Mouse (Mus musculus) heart, embryonic 13.5 days (tissue): ENCODE results near the gene B4galt4. TPM values are rescaled to one million over a fixed set of nuclear protein-coding genes. Genes with fewer than 3 reads are reported as not detected.
"Not testable (repeated sequence)": the region's sequence is repeated elsewhere in the genome, so short reads cannot be mapped to it uniquely, and the experiment has no call there.

Experiments
- ATAC-seq: fragments of 200-750 bp; cut with Nextera tagmentation; 2 replicates; pipeline ENCODE4 v1.8.0; 2017; ENCODE audit warnings: moderate TSS enrichment; ENCODE audit not compliant: insufficient number of reproducible peaks, low FRiP score, low TSS enrichment; ENCODE audit errors: extremely low read depth
- H3K27ac ChIP-seq: fragments of 300-500 bp; sonication (generic); replicated peaks from 2 replicates; pipeline ENCODE4 v1.5.1; 2015; ENCODE audit warnings: moderate library complexity, mild to moderate bottlenecking, inconsistent platforms
- H3K27me3 ChIP-seq: fragments of 300-500 bp; sonication (generic); replicated peaks from 2 replicates; pipeline ENCODE4 v1.6.1; 2015; ENCODE audit warnings: mild to moderate bottlenecking, inconsistent platforms
- H3K36me3 ChIP-seq: fragments of 300-500 bp; sonication (generic); 2 replicates; pipeline ENCODE4 v1.6.1; 2015; ENCODE audit warnings: mild to moderate bottlenecking, inconsistent platforms
- H3K4me1 ChIP-seq: fragments of 300-500 bp; sonication (generic); 2 replicates; pipeline ENCODE4 v1.6.1; 2015; ENCODE audit warnings: inconsistent platforms
- H3K4me2 ChIP-seq: fragments of 300-500 bp; sonication (generic); 2 replicates; pipeline ENCODE4 v1.6.1; 2015; ENCODE audit warnings: inconsistent platforms, mild to moderate bottlenecking, moderate library complexity
- H3K4me3 ChIP-seq: fragments of 300-500 bp; sonication (generic); 2 replicates; pipeline ENCODE4 v1.5.1; 2015; ENCODE audit warnings: moderate library complexity, mild to moderate bottlenecking, inconsistent platforms
- H3K9ac ChIP-seq: fragments of 300-500 bp; sonication (generic); 2 replicates; pipeline ENCODE4 v1.6.1; 2015; ENCODE audit warnings: inconsistent platforms, mild to moderate bottlenecking, moderate library complexity
- H3K9me3 ChIP-seq: fragments of 300-500 bp; sonication (generic); 2 replicates; pipeline ENCODE4 v1.6.1; 2016; ENCODE audit warnings: inconsistent platforms
- WGBS: fragments of 180-500 bp; shearing (Covaris S2); methylation state at CpG from one replicate; pipeline ENCODE4 v1.1.7; 2015; ENCODE audit warnings: mixed read lengths; 5-methylcytosine and 5-hydroxymethylcytosine counted together
- polyA plus RNA-seq: library from polyadenylated mRNA; unstranded; fragments of >200 nt; fragmentation: Nextera tagmentation; extraction: Ambion mirVana; gene quantifications from 2 replicates; pipeline ENCODE4 v1.2.1, GENCODE M21; 2015

The B4galt4 gene
- polyA plus RNA-seq, 1 experiment from 2014 or later, result 27.3 TPM

DNA sequence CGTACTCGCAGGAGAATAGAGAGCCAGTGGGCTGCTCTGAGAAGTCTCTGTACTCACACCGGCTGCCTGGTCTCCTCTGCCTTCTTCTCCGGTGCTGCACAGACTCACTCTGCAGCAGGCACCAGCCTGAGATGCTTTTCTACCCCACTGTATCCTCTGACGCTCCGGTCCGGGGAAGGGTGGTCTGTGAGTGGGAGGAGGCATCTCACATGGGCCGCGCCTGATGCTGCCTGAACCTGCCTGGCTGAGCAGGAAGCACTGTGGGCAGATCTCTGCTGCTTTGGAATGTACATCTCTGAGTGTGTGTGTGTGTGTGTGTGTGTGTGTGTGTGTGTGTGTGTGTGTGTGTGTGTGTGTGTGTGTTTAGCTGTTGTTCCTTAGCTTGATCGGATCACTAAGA is 58.0 kb downstream of the B4galt4 start, which contains the start of gene Upk1b:
TSS of gene Upk1b (minus strand) at position 238 of the 400 bp plus-strand sequence.
- Histone ChIP-seq H3K36me3 (no peaks in the 10 kb centered on the region), H3K9me3 (no peaks in the 10 kb centered on the region), H3K4me3 (peak within 1 kb of the TSS; percentile 11; the same call in 1 of the 2 replicates), H3K4me1 (peaks cover 14% of the 10 kb centered on the region), H3K4me2 (peak within 1 kb of the TSS; percentile 53), H3K27ac (no peak within 1 kb of the TSS), H3K27me3 (peaks cover 2% of the 10 kb centered on the region; the same call in 1 of the 2 replicates), H3K9ac (peak within 1 kb of the TSS; percentile 28; the same call in 1 of the 2 replicates)
- ATAC-seq, result no peak
- 18% methylated on average over 9 of the region's 10 CpGs for WGBS

DNA sequence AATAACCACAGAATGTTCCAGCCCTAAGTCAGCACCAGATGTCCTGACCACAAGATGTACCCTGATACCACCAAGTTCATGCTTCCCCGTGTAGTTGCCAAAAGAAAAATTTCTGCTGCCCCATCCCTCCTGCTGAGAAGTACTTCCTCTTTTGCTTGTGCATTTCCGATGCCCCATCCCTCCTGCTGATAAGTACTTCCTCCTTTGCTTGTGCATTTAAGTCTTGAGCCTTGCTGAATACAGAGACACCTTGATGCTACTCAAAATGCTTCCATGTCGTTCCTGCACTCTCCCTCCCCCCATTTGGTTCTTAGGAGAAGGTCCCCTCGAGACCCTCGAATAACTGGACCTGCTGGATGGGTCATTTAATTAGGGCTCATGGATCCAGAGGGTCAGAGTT is 65.7 kb downstream of the B4galt4 start:
- not testable (repeated sequence) for H3K9me3 ChIP-seq, H3K27ac ChIP-seq, H3K27me3 ChIP-seq, H3K9ac ChIP-seq, H3K4me1 ChIP-seq, H3K36me3 ChIP-seq, ATAC-seq, H3K4me3 ChIP-seq, H3K4me2 ChIP-seq
- WGBS, result 79% methylated on average over 5 of the region's 5 CpGs

DNA sequence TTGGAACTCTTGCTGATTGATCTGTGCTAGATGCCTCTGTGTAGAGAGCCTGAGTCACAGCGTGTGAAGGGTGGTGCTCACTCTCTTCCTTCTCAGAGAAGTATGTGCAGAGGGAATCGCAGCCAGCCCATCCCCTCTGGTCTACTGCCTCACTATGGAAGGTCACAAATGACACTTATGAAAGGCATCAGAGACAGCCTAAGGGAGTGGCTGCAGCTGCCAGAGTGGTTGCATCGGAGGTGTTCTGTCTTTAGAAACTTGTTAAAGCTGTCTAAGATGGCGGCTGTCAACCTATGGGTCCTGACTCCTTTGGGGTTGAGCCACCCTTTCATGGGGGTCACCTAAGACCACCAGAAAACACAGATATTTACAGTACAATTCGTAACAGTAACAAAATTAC is 68.1 kb downstream of the B4galt4 start:
- peaks cover 9% of the 10 kb centered on the region; the same call in 1 of the 2 replicates for H3K4me1 ChIP-seq
- H3K4me3 ChIP-seq, result no peak overlapping the region
- peaks cover 4% of the 10 kb centered on the region; the same call in 1 of the 2 replicates for H3K9me3 ChIP-seq
- H3K27ac ChIP-seq, result no peak overlapping the region
- H3K36me3 ChIP-seq, result no peaks in the 10 kb centered on the region
- 45% methylated on average over 5 of the region's 5 CpGs for WGBS
- no peak for ATAC-seq
- no peaks in the 10 kb centered on the region for H3K27me3 ChIP-seq
- no peak overlapping the region for H3K9ac ChIP-seq
- no peak overlapping the region for H3K4me2 ChIP-seq

DNA sequence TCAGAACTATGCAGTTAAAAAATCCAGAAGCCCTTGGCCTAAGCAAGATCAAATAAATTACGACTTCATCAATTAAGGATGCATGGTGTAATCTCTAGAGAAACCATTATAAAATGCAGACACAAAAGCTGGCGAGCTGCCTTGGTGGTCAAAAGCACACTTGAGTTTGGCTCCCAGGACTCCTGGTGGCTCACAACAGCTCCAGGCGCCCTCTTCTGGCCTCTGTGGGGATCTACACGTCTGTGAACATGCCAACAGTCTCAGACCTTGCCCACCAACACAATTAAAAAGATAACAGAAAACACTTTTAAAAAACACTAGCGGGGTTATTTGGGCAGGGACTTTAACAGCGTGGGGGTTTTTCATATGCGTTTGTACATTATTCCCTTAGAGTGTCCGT is 70.5 kb downstream of the B4galt4 start:
- Histone ChIP-seq H3K4me2 (no peak overlapping the region), H3K9ac (no peak overlapping the region), H3K27ac (no peak overlapping the region), H3K36me3 (no peaks in the 10 kb centered on the region), H3K9me3 (peaks cover 4% of the 10 kb centered on the region; the same call in 1 of the 2 replicates), H3K27me3 (no peaks in the 10 kb centered on the region), H3K4me1 (peaks cover 32% of the 10 kb centered on the region), H3K4me3 (no peak overlapping the region)
- WGBS, result 29% methylated on average over 8 of the region's 8 CpGs
- no peak for ATAC-seq

Other genes starting within 250 kb of the B4galt4 start
- gene Timmdc1, start 219.6 kb upstream of the B4galt4 start, polyA plus RNA-seq, result 29.7 and 35.3 TPM in 2 replicates
- gene Poglut1, start 192.0 kb upstream of the B4galt4 start, polyA plus RNA-seq, result 33.5 and 34.7 TPM in 2 replicates
- gene Tmem39a, start 183.6 kb upstream of the B4galt4 start, polyA plus RNA-seq, result 62.0 and 62.8 TPM in 2 replicates
- 26.2 and 27.9 TPM in 2 replicates for gene Arhgap31, start 29.0 kb upstream of the B4galt4 start, polyA plus RNA-seq
- 17.4 and 19.3 TPM in 2 replicates for gene Upk1b, start 58.1 kb downstream of the B4galt4 start, polyA plus RNA-seq
- gene 4930435E12Rik, start 86.5 kb downstream of the B4galt4 start, polyA plus RNA-seq, result not detected in 2 replicates
- gene Igsf11, start 150.4 kb downstream of the B4galt4 start, polyA plus RNA-seq, result 0.27 and 0.28 TPM in 2 replicates